Mouse (Mus musculus) limb, embryonic 13.5 days (tissue): ENCODE measurements around the gene Map7. TPM values are rescaled to one million over a fixed set of nuclear protein-coding genes. Genes with fewer than 3 reads are reported as not detected.

Experiments used
- ATAC-seq: fragments of 200-750 bp; cut with Nextera tagmentation; 2 replicates; pipeline ENCODE4 v1.8.0; 2017; ENCODE audit warnings: low read depth, moderate number of reproducible peaks, moderate TSS enrichment; ENCODE audit not compliant: low FRiP score
- H3K27ac ChIP-seq: fragments of 300-500 bp; sonication (generic); 2 replicates; pipeline ENCODE4 v1.5.1; 2015; ENCODE audit warnings: inconsistent platforms, mild to moderate bottlenecking, moderate library complexity
- H3K27me3 ChIP-seq: fragments of 300-500 bp; sonication (generic); 2 replicates; pipeline ENCODE4 v1.6.1; 2015; ENCODE audit warnings: mild to moderate bottlenecking, inconsistent platforms
- H3K36me3 ChIP-seq: fragments of 300-500 bp; sonication (generic); 2 replicates; pipeline ENCODE4 v1.6.1; 2015; ENCODE audit warnings: inconsistent platforms, mild to moderate bottlenecking, moderate library complexity
- H3K4me1 ChIP-seq: fragments of 300-500 bp; sonication (generic); 2 replicates; pipeline ENCODE4 v1.6.1; 2015; ENCODE audit warnings: inconsistent platforms
- H3K4me2 ChIP-seq: fragments of 300-500 bp; sonication (generic); replicated peaks from 2 replicates; pipeline ENCODE4 v1.6.1; 2015; ENCODE audit warnings: inconsistent platforms, mild to moderate bottlenecking, moderate library complexity
- H3K4me3 ChIP-seq: fragments of 300-500 bp; sonication (generic); 2 replicates; pipeline ENCODE4 v1.5.1; 2015; ENCODE audit warnings: moderate library complexity, mild to moderate bottlenecking, inconsistent platforms
- H3K9ac ChIP-seq: fragments of 300-500 bp; sonication (generic); 2 replicates; pipeline ENCODE4 v1.6.1; 2015; ENCODE audit warnings: mild to moderate bottlenecking, inconsistent platforms
- H3K9me3 ChIP-seq: fragments of 300-500 bp; sonication (generic); 2 replicates; pipeline ENCODE4 v1.6.1; 2016; ENCODE audit warnings: inconsistent platforms
- WGBS: fragments of 180-500 bp; shearing (Covaris S2); methylation state at CpG from one replicate; pipeline ENCODE4 v1.1.7; 2015; 5-methylcytosine and 5-hydroxymethylcytosine counted together
- polyA plus RNA-seq: library from polyadenylated mRNA; unstranded; fragments of >200 nt; fragmentation: Nextera tagmentation; extraction: Ambion mirVana; gene quantifications from 2 replicates; pipeline ENCODE4 v1.2.1, GENCODE M21; 2015

The Map7 gene
- polyA plus RNA-seq, 1 experiment from 2014 or later = 5.2 TPM

DNA sequence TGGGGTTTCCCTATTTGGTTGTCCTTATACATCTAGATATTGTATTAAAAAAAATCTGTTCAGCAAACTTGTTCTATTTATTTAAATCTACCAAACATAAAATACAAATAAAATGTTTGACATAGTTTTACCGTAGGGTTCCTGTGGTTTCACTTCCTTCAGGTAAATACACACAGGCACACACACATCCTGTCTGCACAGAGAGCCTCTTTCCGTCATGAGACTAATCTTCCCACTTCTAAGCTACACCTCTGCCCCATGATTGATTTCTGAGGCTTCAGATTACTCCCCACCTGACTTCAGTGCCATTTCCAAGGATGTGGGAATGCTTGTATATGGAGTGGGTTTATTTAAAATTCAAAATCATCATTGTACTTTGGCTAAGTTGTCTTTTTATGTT is 133.2 kb downstream of the Map7 start:
- Histone ChIP-seq H3K27me3 (no peaks in the 10 kb centered on the region), H3K4me1 (peaks cover 13% of the 10 kb centered on the region), H3K27ac (no peak overlapping the region), H3K4me2 (no peak overlapping the region), H3K9ac (no peak overlapping the region), H3K4me3 (no peak overlapping the region), H3K9me3 (no peaks in the 10 kb centered on the region), H3K36me3 (no peaks in the 10 kb centered on the region)
- 52% methylated on average over 2 of the region's 2 CpGs for WGBS
- no peak for ATAC-seq

- Histone ChIP-seq H3K27me3 (no peaks in the 10 kb centered on the region), H3K4me1 (peaks cover 19% of the 10 kb centered on the region), H3K4me2 (no peak overlapping the region), H3K9me3 (no peaks in the 10 kb centered on the region), H3K9ac (no peak overlapping the region), H3K36me3 (no peaks in the 10 kb centered on the region), H3K27ac (no peak overlapping the region), H3K4me3 (no peak overlapping the region)
- ATAC-seq = no peak; the same call in 1 of the 2 replicates
- WGBS = 26% methylated on average over 10 of the region's 10 CpGs
Observed at GRCm38 (mm10) chr10:20285289-20285975, 137.2 kb downstream of the Map7 start.

- H3K4me3 ChIP-seq = no peak overlapping the region
Observed at GRCm38 (mm10) chr10:20285994-20286836, 137.9 kb downstream of the Map7 start.

DNA sequence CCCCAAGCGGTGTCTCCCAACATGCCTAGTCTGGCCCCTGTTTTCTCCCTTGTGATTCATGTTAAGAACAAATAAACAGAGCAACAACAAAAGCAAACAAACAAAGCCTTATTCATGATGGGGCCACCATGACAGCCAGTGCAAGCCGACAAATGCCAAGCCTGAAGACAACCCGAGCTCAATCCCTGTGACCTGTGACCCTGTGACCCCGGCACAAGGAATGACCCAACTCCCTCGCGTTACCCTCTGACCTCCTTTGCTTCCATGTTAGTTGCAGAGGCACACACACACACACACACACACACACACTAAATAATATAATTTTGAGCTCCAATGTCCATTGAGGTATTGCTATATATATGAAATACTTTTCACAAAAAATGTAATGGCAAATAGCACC is 139.1 kb downstream of the Map7 start:
- no peak for ATAC-seq
- WGBS = 73% methylated on average over 6 of the region's 6 CpGs
- no peak overlapping the region for H3K27ac ChIP-seq
- H3K4me1 ChIP-seq = peaks cover 19% of the 10 kb centered on the region
- no peak overlapping the region for H3K4me2 ChIP-seq
- no peak overlapping the region for H3K4me3 ChIP-seq
- H3K9me3 ChIP-seq = no peaks in the 10 kb centered on the region
- H3K27me3 ChIP-seq = no peaks in the 10 kb centered on the region
- no peak overlapping the region for H3K9ac ChIP-seq
- no peaks in the 10 kb centered on the region for H3K36me3 ChIP-seq

More at GRCm38 (mm10) chr10:20285994-20286836, 137.9 kb downstream of the Map7 start:
- ATAC-seq = peak; percentile 73
- Histone ChIP-seq H3K9ac (0 out of 2 replicates have a peak overlapping the region, but pooled peaks have one; percentile 43), H3K27ac (peak overlapping the region; percentile 44; the same call in 1 of the 2 replicates), H3K36me3 (no peaks in the 10 kb centered on the region), H3K9me3 (no peaks in the 10 kb centered on the region), H3K4me2 (peak overlapping the region; percentile 37), H3K4me1 (peaks cover 19% of the 10 kb centered on the region), H3K27me3 (no peaks in the 10 kb centered on the region)
- 34% methylated on average over 15 of the region's 15 CpGs for WGBS

DNA sequence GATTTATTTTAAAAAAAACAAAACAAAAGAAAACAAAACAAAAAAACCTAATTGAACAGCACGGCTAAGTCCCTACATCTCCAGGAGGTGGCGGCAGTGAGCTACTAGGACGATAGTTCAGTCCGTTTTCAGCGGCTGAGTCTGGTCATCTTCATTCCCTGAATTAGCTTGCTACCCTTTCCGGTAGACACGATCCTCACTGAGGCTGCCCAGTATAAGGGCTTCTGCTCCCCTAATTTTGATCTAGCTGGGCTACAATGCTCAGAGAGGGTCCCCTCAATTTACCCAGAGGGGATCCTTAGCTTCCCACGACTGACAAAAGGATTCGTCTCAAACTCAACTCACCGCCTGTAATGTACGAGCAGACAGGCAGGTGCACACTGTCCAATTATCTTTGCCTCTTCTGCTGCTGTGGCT is 142.2 kb downstream of the Map7 start:
- H3K4me3 ChIP-seq = peak overlapping the region; percentile 28
- H3K36me3 ChIP-seq = no peaks in the 10 kb centered on the region
- H3K9ac ChIP-seq = peak overlapping the region; percentile 51; the same call in 1 of the 2 replicates
- 23% methylated on average over 11 of the region's 11 CpGs for WGBS
- H3K27ac ChIP-seq = no peak overlapping the region
- H3K27me3 ChIP-seq = no peaks in the 10 kb centered on the region
- H3K4me2 ChIP-seq = peak overlapping the region; percentile 59
- H3K4me1 ChIP-seq = peaks cover 16% of the 10 kb centered on the region
- ATAC-seq = peak; percentile 39; the same call in 1 of the 2 replicates
- no peaks in the 10 kb centered on the region for H3K9me3 ChIP-seq

DNA sequence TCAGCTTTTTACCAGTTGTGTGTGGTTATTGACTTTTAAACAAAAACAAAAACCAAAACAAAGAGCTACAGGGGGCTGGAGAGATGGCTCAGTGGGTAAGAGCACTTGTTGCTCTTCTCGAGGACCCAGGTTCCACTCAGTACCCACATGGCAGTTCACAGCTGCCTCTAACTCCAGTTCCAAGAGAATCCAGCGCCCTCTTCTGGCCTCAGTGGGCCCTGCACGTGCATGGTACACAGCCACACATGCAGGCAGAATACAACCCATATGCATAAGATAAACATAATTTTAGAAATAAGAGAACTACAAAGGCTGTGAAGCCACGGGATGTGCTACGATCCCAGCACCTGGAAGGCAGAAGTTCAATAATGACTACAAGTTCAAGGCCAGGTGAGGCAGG is 147.7 kb downstream of the Map7 start:
- Histone ChIP-seq H3K27me3 (no peaks in the 10 kb centered on the region), H3K9me3 (no peaks in the 10 kb centered on the region), H3K27ac (no peak overlapping the region), H3K4me1 (no peaks in the 10 kb centered on the region), H3K36me3 (no peaks in the 10 kb centered on the region), H3K4me3 (no peak overlapping the region), H3K9ac (no peak overlapping the region), H3K4me2 (no peak overlapping the region)
- WGBS = 74% methylated on average over 5 of the region's 5 CpGs
- no peak for ATAC-seq

GRCm38 (mm10) chr10:20298152-20298920 is 150.1 kb downstream of the Map7 start:
- no peak for ATAC-seq
- 43% methylated on average over 3 of the region's 3 CpGs for WGBS
- Histone ChIP-seq H3K9me3 (no peaks in the 10 kb centered on the region), H3K27ac (no peak overlapping the region), H3K9ac (no peak overlapping the region), H3K27me3 (no peaks in the 10 kb centered on the region), H3K4me1 (no peaks in the 10 kb centered on the region), H3K4me2 (no peak overlapping the region), H3K4me3 (no peak overlapping the region), H3K36me3 (no peaks in the 10 kb centered on the region)

GRCm38 (mm10) chr10:20299114-20299513 is 150.8 kb downstream of the Map7 start:
- H3K4me2 ChIP-seq = no peak overlapping the region
- no peaks in the 10 kb centered on the region for H3K36me3 ChIP-seq
- H3K27ac ChIP-seq = no peak overlapping the region
- ATAC-seq = no peak
- H3K9ac ChIP-seq = no peak overlapping the region
- H3K27me3 ChIP-seq = no peaks in the 10 kb centered on the region
- H3K4me3 ChIP-seq = no peak overlapping the region
- no peaks in the 10 kb centered on the region for H3K9me3 ChIP-seq
- H3K4me1 ChIP-seq = no peaks in the 10 kb centered on the region
- 69% methylated on average over 5 of the region's 5 CpGs for WGBS

GRCm38 (mm10) chr10:20310969-20311769 is 162.9 kb downstream of the Map7 start:
- Histone ChIP-seq H3K36me3 (peaks cover 4% of the 10 kb centered on the region; the same call in 1 of the 2 replicates), H3K27ac (peak overlapping the region; percentile 99), H3K9me3 (no peaks in the 10 kb centered on the region), H3K9ac (peak overlapping the region; percentile 80), H3K27me3 (no peaks in the 10 kb centered on the region), H3K4me1 (peaks cover 17% of the 10 kb centered on the region), H3K4me3 (peak overlapping the region; percentile 85), H3K4me2 (peak overlapping the region; percentile 71)
- ATAC-seq = no peak
- WGBS = 48% methylated on average over 11 of the region's 11 CpGs

DNA sequence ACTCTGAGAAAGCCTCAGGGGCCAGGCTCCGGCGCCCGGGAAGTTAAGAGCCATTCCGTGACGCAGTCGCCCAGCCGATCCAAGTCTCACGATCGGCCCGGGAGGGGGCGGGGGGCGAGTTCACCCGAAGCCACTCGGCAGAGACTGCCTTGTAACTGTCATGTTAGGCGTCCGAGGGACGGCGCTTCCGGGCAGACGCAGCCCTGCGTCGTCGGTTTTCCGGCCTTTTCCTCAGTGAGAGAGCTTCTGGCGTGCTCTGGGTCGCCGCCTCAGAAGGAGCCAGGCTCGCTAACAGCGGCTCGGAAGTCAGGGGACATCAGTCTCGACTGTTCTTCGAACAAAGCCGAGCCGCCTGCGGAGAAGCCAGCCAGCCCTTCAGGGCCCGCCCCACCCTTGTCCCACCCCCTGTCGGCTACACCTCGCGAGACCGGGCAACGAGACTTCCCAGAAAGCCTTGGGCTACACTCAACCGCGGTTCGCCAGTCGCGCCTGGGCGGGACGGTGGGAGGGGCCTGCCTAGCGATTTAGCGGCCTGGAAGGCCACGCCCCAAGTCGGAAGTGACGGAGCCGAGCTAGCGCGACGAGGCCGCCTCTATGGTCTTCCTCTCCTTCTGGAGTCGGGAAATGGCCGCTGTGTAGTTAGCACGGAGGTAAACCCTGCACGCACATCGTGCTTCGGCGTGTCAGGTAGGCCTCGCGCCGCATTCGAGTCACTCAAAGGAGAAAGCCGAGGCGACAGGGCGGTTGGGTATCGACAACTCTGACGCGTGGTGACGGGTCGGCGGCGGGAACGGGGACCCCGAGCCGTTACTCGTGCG is 163.9 kb downstream of the Map7 start, which contains the start of gene Bclaf1:
Gene Bclaf1 (plus strand): TSS at position 552 of the 818 bp plus-strand sequence.
- H3K36me3 ChIP-seq = peaks cover 4% of the 10 kb centered on the region; the same call in 1 of the 2 replicates
- peaks cover 17% of the 10 kb centered on the region for H3K4me1 ChIP-seq
- peak within 1 kb of the TSS; percentile 96 for H3K9ac ChIP-seq
- H3K27ac ChIP-seq = peak within 1 kb of the TSS; percentile 99
- peak within 1 kb of the TSS; percentile 71 for H3K4me2 ChIP-seq
- no peaks in the 10 kb centered on the region for H3K27me3 ChIP-seq
- H3K4me3 ChIP-seq = peak within 1 kb of the TSS; percentile 85
- under 1% methylated on average over 84 of the region's 84 CpGs for WGBS
- peak; percentile 99 for ATAC-seq
- H3K9me3 ChIP-seq = no peaks in the 10 kb centered on the region
